Mouse (Mus musculus) CD4-positive helper T cell, adult 2 months (primary cell): ENCODE results near the gene 1700029H14Rik.

ENCODE experiments used
- DNase-seq: peaks from one replicate; pipeline ENCODE4 v3.0.0-alpha.2; 2012; ENCODE audit warnings: low read depth, missing footprints, low spot score

1700029H14Rik gene

GRCm38 (mm10) chr8:13504894-13505674 is 57.2 kb downstream of the 1700029H14Rik start:
- DNase-seq, result no peak

- no peak for DNase-seq
Measured at GRCm38 (mm10) chr8:13503936-13504606, 58.2 kb downstream of the 1700029H14Rik start.

- no peak for DNase-seq
Measured at GRCm38 (mm10) chr8:13501221-13501620, 61.0 kb downstream of the 1700029H14Rik start.
